Mouse (Mus musculus): ENCODE data around the gene Mfap3l. TPM values are rescaled to one million over a fixed set of nuclear protein-coding genes. Genes with fewer than 3 reads are reported as not detected.
A peak's percentile ranks its signal among the peaks of the same experiment; 100 is the strongest.
"Not testable (repeated sequence)": the region's sequence is repeated elsewhere in the genome, so short reads cannot be mapped to it uniquely, and the experiment has no call there.

The Mfap3l gene
- polyA plus RNA-seq, 1 experiment from 2014 or later: 3.3 TPM

- Histone ChIP-seq H3K4me2 (no peak overlapping the region), H3K4me1 (replicated peaks) (peaks cover 29% of the 10 kb centered on the region), H3K36me3 (0 out of 2 replicates have a peak, but pooled peaks cover 4% of the 10 kb centered on the region), H3K9ac (no peak overlapping the region), H3K27me3 (no peaks in the 10 kb centered on the region), H3K9me3 (no peaks in the 10 kb centered on the region), H3K4me3 (no peak overlapping the region), H3K27ac (replicated peaks) (no peak overlapping the region)
- peak; percentile 33; the same call in 1 of the 2 replicates for ATAC-seq (ENCODE audit: low read depth)
- 76% methylated on average over 6 of the region's 6 CpGs for WGBS
Measured at GRCm38 (mm10) chr8:60658114-60658500, 25.5 kb downstream of the Mfap3l start.

GRCm38 (mm10) chr8:60658686-60659085 lies 26.1 kb downstream of the Mfap3l start:
- H3K4me1 ChIP-seq (replicated peaks): peaks cover 29% of the 10 kb centered on the region
- not testable (repeated sequence) for H3K27ac ChIP-seq (replicated peaks); ATAC-seq (ENCODE audit: low read depth); H3K4me2 ChIP-seq; H3K4me3 ChIP-seq; H3K9me3 ChIP-seq; H3K27me3 ChIP-seq; H3K9ac ChIP-seq; H3K36me3 ChIP-seq
- 56% methylated on average over 2 of the region's 2 CpGs for WGBS

GRCm38 (mm10) chr8:60659721-60660120 lies 27.1 kb downstream of the Mfap3l start:
- Histone ChIP-seq H3K9ac (no peak overlapping the region), H3K4me1 (replicated peaks) (peaks cover 29% of the 10 kb centered on the region), H3K27ac (replicated peaks) (no peak overlapping the region), H3K4me2 (no peak overlapping the region), H3K9me3 (no peaks in the 10 kb centered on the region), H3K4me3 (no peak overlapping the region), H3K27me3 (no peaks in the 10 kb centered on the region), H3K36me3 (0 out of 2 replicates have a peak, but pooled peaks cover 4% of the 10 kb centered on the region)
- WGBS: 59% methylated on average over 8 of the region's 8 CpGs
- ATAC-seq (ENCODE audit: low read depth): peak; percentile 41; the same call in 1 of the 2 replicates

GRCm38 (mm10) chr8:60661191-60661590 lies 28.6 kb downstream of the Mfap3l start:
- ATAC-seq (ENCODE audit: low read depth): no peak
- no peak overlapping the region for H3K9ac ChIP-seq
- WGBS: 95% methylated on average over 2 of the region's 2 CpGs
- H3K27me3 ChIP-seq: no peaks in the 10 kb centered on the region
- 0 out of 2 replicates have a peak, but pooled peaks cover 4% of the 10 kb centered on the region for H3K36me3 ChIP-seq
- no peaks in the 10 kb centered on the region for H3K9me3 ChIP-seq
- no peak overlapping the region for H3K27ac ChIP-seq (replicated peaks)
- H3K4me3 ChIP-seq: no peak overlapping the region
- H3K4me2 ChIP-seq: no peak overlapping the region
- peaks cover 29% of the 10 kb centered on the region for H3K4me1 ChIP-seq (replicated peaks)

- H3K4me3 ChIP-seq: no peak overlapping the region
- H3K4me2 ChIP-seq: no peak overlapping the region
- no peak for ATAC-seq (ENCODE audit: low read depth)
- no peaks in the 10 kb centered on the region for H3K9me3 ChIP-seq
- H3K9ac ChIP-seq: no peak overlapping the region
- no peaks in the 10 kb centered on the region for H3K36me3 ChIP-seq
- no peaks in the 10 kb centered on the region for H3K27me3 ChIP-seq
- 58% methylated on average over 5 of the region's 5 CpGs for WGBS
- H3K4me1 ChIP-seq (replicated peaks): peaks cover 18% of the 10 kb centered on the region
- no peak overlapping the region for H3K27ac ChIP-seq (replicated peaks)
Measured at GRCm38 (mm10) chr8:60663552-60663951, 30.9 kb downstream of the Mfap3l start.

- H3K4me1 ChIP-seq (replicated peaks): no peaks in the 10 kb centered on the region
- H3K9me3 ChIP-seq: no peaks in the 10 kb centered on the region
- no peak overlapping the region for H3K27ac ChIP-seq (replicated peaks)
- no peaks in the 10 kb centered on the region for H3K36me3 ChIP-seq
- no peak for ATAC-seq (ENCODE audit: low read depth)
- H3K4me2 ChIP-seq: no peak overlapping the region
- no peak overlapping the region for H3K9ac ChIP-seq
- 84% methylated on average over 4 of the region's 4 CpGs for WGBS
- H3K4me3 ChIP-seq: no peak overlapping the region
- H3K27me3 ChIP-seq: no peaks in the 10 kb centered on the region
Measured at GRCm38 (mm10) chr8:60665821-60666220, 33.2 kb downstream of the Mfap3l start.

- H3K36me3 ChIP-seq: peaks cover 8% of the 10 kb centered on the region; the same call in 1 of the 2 replicates
- 70% methylated on average over 3 of the region's 3 CpGs for WGBS
- no peaks in the 10 kb centered on the region for H3K27me3 ChIP-seq
- H3K9me3 ChIP-seq: no peaks in the 10 kb centered on the region
- no peak overlapping the region for H3K27ac ChIP-seq (replicated peaks)
- no peak overlapping the region for H3K9ac ChIP-seq
- no peaks in the 10 kb centered on the region for H3K4me1 ChIP-seq (replicated peaks)
- ATAC-seq (ENCODE audit: low read depth): no peak
- H3K4me2 ChIP-seq: no peak overlapping the region
- no peak overlapping the region for H3K4me3 ChIP-seq
Measured at GRCm38 (mm10) chr8:60666852-60667251, 34.2 kb downstream of the Mfap3l start.

- ATAC-seq (ENCODE audit: low read depth): no peak
- no peak overlapping the region for H3K27ac ChIP-seq (replicated peaks)
- H3K4me1 ChIP-seq (replicated peaks): no peaks in the 10 kb centered on the region
- WGBS: 84% methylated on average over 6 of the region's 6 CpGs
- no peaks in the 10 kb centered on the region for H3K9me3 ChIP-seq
- no peaks in the 10 kb centered on the region for H3K27me3 ChIP-seq
- H3K4me3 ChIP-seq: no peak overlapping the region
- no peak overlapping the region for H3K4me2 ChIP-seq
- no peak overlapping the region for H3K9ac ChIP-seq
- H3K36me3 ChIP-seq: no peaks in the 10 kb centered on the region
Measured at GRCm38 (mm10) chr8:60678590-60678989, 46.0 kb downstream of the Mfap3l start.

- H3K9me3 ChIP-seq: no peaks in the 10 kb centered on the region
- H3K36me3 ChIP-seq: no peaks in the 10 kb centered on the region
- WGBS: 91% methylated on average over 4 of the region's 4 CpGs
- H3K27me3 ChIP-seq: no peaks in the 10 kb centered on the region
- H3K4me2 ChIP-seq: no peak overlapping the region
- no peak overlapping the region for H3K4me3 ChIP-seq
- no peaks in the 10 kb centered on the region for H3K4me1 ChIP-seq (replicated peaks)
- no peak overlapping the region for H3K9ac ChIP-seq
- no peak overlapping the region for H3K27ac ChIP-seq (replicated peaks)
- ATAC-seq (ENCODE audit: low read depth): no peak
Measured at GRCm38 (mm10) chr8:60681811-60682210, 49.2 kb downstream of the Mfap3l start.

GRCm38 (mm10) chr8:60682340-60682739 lies 49.7 kb downstream of the Mfap3l start:
- no peak for ATAC-seq (ENCODE audit: low read depth)
- WGBS: 95% methylated on average over 2 of the region's 2 CpGs

GRCm38 (mm10) chr8:60711516-60712086 lies 79.0 kb downstream of the Mfap3l start:
- Histone ChIP-seq H3K27ac (replicated peaks) (no peak overlapping the region), H3K4me2 (no peak overlapping the region), H3K9me3 (no peaks in the 10 kb centered on the region), H3K36me3 (no peaks in the 10 kb centered on the region), H3K9ac (no peak overlapping the region), H3K4me3 (no peak overlapping the region), H3K27me3 (no peaks in the 10 kb centered on the region), H3K4me1 (replicated peaks) (no peaks in the 10 kb centered on the region)
- peak; percentile 86 for ATAC-seq (ENCODE audit: low read depth)
- WGBS: 62% methylated on average over 8 of the region's 8 CpGs

More at GRCm38 (mm10) chr8:60682340-60682739, 49.7 kb downstream of the Mfap3l start:
- Histone ChIP-seq H3K9me3 (no peaks in the 10 kb centered on the region), H3K36me3 (no peaks in the 10 kb centered on the region), H3K4me1 (replicated peaks) (no peaks in the 10 kb centered on the region), H3K4me2 (no peak overlapping the region), H3K27ac (replicated peaks) (no peak overlapping the region), H3K9ac (no peak overlapping the region), H3K27me3 (no peaks in the 10 kb centered on the region), H3K4me3 (no peak overlapping the region)

GRCm38 (mm10) chr8:60714724-60715123 lies 82.1 kb downstream of the Mfap3l start:
- H3K4me2 ChIP-seq: no peak overlapping the region
- no peaks in the 10 kb centered on the region for H3K36me3 ChIP-seq
- WGBS: 74% methylated on average over 1 of the region's 3 CpGs
- H3K4me1 ChIP-seq (replicated peaks): no peaks in the 10 kb centered on the region; the same call in 1 of the 2 replicates
- ATAC-seq (ENCODE audit: low read depth): no peak
- H3K9ac ChIP-seq: no peak overlapping the region
- H3K27ac ChIP-seq (replicated peaks): no peak overlapping the region
- H3K9me3 ChIP-seq: no peaks in the 10 kb centered on the region
- H3K27me3 ChIP-seq: no peaks in the 10 kb centered on the region
- H3K4me3 ChIP-seq: no peak overlapping the region

GRCm38 (mm10) chr8:60718692-60719091 lies 86.1 kb downstream of the Mfap3l start:
- H3K27ac ChIP-seq (replicated peaks): no peak overlapping the region
- 66% methylated on average over 3 of the region's 3 CpGs for WGBS
- ATAC-seq (ENCODE audit: low read depth): no peak
- no peak overlapping the region for H3K4me2 ChIP-seq
- no peaks in the 10 kb centered on the region for H3K36me3 ChIP-seq
- H3K4me1 ChIP-seq (replicated peaks): no peaks in the 10 kb centered on the region; the same call in 1 of the 2 replicates
- no peak overlapping the region for H3K4me3 ChIP-seq
- H3K9me3 ChIP-seq: no peaks in the 10 kb centered on the region
- H3K27me3 ChIP-seq: no peaks in the 10 kb centered on the region
- H3K9ac ChIP-seq: no peak overlapping the region
